Mouse (Mus musculus): ENCODE data around the gene Gpr3.

DNA sequence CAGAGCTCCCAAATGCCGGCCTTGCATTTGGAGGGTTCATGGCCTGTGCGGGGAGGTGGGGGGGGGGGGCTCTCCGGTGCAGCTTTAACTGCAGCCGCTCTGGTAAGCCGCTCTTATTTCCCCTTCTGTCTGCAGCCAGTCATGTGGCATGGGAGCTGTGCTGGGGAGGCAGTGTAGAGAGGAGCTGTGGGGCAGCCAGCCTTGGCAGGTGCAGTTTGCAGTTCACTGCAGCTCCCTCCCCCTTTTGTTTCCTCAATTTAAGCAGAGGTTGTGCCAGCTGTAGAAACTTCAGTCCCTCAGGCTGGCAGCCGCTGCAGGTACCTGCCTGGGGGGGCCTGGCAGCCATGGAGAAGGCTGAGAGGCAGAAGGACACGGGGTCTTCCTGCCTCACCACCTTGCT is 15.5 kb downstream of the Gpr3 start:
- TF ChIP-seq CTCF (IDR thresholded peaks at IDR 0.05; ENCODE audit: extremely low read depth, insufficient read length, insufficient replicate concordance, low read depth, low read length): no peak
- TF ChIP-seq POLR2A (IDR thresholded peaks at IDR 0.05; ENCODE audit: low read depth, low read length): no peak

All from small intestine, adult 2 months (tissue).